Mouse (Mus musculus): ENCODE data around the gene Nxnl1.
"Not testable (repeated sequence)": the region's sequence is repeated elsewhere in the genome, so short reads cannot be mapped to it uniquely, and the experiment has no call there.

The Nxnl1 gene

DNA sequence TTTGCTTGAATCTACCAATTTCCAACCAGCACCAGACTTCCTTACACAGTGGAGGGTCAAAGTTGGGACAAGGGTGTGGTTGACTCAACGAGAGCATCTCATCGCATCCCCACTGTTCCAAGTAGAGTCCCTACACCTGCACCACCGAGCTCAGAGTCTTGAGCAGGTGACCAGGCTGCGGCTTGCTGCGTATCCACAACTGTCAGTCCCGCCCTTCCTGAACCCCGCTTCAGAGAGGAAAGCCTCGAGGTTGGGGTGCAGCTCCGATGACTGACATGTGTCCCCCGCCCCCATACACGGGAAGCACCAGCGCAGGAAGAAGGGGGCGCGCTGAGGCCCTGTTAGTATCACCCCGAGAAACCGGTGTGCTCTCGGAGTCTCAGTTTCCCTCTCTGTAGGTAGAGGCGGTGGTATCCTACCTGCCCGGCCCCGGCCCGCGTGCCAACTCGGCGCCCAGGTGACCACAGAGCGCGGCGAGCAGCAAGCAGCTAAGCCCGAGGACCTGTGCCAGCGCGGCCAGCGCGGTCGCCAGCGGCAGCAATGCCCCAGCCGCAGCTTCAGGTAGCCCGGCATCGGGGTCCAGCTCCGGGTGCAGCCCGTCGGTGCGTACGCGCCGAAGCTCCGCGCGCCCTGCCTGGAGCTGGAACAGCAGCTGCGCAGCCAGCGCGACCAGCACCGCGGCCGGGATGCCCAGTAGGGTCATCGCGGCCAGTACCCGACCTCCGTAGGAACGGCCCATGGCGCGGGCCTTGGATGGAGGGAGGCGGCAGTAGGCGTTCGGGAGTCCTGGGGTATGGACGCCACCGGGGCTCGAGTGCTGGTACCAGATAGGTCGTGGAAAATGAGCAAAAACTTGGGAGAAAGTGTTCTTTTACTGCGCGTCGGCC, 8.1 kb downstream of the Nxnl1 start, which contains the start of gene Tmem221:
Gene Tmem221, minus strand, starts transcription at position 801 of the 887 bp plus-strand sequence.
- no peak for DNase-seq (ENCODE audit: low read depth, low spot score)

DNA sequence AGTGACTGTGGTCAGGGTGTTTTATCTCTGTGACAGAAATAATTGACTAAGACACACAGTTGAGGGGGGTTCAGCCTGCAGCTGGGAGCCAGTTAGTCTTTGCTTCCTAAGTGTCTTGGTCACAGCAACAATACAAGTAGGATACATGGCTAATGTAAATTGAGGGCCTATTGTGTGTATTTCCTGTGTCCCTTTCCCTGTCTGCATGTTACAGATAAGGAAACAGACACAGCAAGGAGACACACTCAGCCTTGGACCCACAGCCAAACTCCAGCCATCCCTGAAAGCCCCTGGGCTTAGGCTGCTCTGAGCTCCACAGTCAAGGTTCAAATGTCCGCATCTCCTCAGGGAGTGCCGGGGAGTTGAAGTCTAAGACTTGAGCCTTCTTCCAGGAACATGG, 11.8 kb downstream of the Nxnl1 start:
- no peak for DNase-seq (ENCODE audit: low read depth, low spot score)

DNA sequence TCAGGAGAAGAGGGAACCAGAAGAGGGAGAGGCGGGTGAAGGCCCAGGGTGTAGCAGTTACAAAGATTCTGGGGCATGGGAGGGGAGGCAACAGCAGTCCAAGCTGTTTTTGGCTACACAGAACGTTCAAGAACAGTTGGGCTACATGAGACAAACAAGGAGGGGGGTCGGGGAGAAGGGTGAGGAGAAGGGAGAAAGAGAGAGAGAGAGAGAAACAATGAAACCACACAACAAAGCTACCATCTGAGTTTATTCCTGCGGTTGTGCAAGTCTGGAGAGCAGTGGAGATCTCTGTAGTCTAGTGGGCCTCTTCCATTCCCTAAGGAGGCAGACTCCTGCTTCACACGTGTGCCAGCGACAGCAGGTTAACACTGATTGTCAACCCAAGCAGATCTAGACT, 12.4 kb downstream of the Nxnl1 start:
- no peak for DNase-seq (ENCODE audit: low read depth, low spot score)

DNA sequence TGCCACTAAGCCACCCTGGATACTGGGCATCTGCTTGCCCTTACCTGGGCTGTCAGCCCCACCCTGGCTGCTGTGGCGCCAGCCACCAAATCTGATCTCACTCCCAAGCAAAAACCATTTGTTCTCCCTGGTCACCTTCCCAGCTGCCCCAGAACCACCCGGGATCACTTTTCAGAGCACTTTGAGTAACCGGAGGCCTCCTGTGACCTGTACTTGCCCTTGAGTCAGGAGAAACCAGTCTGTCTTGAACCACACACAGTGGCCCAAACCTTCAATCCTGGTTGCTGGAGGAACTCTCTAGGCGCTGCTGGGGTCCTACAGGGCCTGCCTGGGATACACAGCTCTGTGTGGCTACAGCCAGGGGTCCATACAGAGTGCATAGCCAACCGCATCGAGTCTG, 13.6 kb downstream of the Nxnl1 start:
- no peak for DNase-seq (ENCODE audit: low read depth, low spot score)

DNA sequence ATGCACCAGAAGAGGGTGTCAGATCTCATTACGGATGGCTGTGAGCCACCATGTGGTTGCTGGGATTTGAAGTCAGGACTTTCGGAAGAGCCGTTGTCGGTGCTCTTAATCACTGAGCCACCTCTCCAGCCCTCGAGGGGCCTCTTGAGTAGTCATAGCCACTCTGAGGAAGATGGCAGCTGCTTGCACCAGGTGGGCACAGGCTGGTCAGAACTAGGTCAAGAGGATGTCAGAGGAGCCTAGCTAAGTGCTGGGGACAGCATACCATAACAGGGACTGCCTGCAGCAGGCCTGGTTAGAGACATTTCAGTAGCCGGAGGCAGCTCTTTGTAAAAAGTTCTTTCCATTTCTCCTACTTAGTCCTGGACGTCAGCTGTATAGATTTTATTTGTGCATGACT, 15.6 kb downstream of the Nxnl1 start:
- no peak for DNase-seq (ENCODE audit: low read depth, low spot score)

DNA sequence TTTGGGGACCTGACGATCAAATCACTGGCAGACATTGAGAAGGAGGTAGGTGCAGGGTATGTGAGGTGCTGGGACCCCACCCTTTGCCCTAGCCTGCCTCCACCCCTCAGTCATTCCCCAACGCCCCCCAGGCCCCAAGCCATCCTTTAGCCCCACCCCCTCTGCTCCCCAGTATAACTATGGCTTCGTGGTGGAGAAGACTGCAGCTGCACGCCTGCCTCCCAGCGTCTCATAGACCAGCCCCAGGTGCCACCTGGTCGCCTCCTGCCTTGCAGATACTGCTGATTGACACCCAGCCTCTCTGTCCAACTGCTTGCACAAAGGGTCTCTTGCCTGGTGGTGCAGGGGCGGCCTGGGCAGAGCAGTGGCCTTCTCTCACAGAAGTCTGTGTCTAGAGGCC, 18.8 kb downstream of the Nxnl1 start:
- no peak for DNase-seq (ENCODE audit: low read depth, low spot score)

DNA sequence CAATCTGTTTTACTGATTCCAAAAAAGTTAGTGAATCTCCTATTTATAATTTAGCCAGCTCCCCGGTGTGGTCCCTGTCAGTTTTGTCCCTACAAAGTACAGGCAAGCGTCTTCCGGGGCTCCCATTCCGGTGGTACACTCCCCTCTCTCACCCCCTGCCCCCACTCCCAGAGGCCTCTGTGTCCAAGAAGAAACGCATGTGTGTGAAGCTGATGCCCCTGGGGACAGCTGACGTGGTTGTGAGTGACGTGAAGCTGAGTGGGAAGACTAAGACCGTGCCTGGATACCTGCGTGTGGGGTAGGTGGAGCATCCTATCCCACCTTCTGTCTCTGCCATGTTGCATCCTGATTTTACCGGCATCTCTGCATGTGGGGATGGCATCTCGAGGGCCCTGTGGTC, 21.3 kb downstream of the Nxnl1 start:
- DNase-seq (ENCODE audit: low read depth, low spot score): no peak

DNA sequence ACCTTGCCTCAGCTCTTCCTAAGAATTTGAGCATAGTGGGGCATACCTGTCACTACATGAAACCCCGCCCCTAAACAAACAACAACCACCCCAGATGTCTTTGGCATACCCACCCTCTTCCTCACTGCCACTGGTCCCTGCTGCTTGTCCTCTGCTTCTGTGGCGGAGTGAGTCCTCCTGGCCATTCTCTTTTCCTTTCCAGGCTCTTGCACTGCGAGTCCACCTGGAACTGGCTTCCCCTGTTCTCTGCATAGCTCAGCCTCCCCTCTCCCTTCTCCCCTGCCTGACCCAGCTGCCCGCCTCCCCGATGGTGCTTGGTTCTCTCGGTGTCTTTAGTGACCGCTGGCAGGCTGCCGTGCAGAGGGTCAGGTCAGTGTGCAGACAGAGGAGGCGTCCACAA, 22.6 kb downstream of the Nxnl1 start:
- DNase-seq (ENCODE audit: low read depth, low spot score): no peak

DNA sequence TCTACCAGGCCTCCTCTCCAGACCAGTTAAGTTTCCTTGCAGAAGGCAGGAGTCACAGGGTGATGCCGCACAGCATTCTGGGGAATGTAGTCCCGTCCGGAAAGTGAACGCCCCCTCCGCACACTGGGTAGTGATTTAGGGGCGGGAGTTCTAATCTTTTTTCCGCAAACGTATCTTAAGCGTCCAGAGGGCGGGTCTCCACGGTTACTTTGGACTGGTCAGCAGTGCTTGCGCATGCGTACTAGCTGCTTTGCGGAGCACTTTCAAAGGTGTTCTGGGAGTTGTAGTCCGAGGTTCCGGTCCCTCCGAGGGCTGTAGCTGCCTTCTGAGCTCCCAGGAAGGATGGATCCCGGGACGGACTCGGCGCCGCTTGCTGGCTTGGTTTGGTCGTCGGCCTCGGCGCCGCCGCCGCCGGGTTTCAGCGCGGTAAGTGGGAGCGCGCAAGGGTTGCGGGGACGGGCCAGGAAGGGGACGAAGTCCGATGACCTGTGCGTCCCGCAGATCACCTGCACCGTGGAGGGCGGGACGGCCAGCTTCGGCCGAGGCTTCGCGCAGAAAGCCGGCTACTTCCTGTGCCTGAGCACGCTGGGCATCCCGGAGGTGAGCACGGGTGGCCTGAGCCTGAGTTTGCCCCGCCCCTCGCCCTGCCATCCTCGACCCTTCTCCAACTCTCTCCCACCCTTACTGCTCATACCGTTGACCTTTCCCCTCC, 23.6 kb downstream of the Nxnl1 start, which contains the start of gene Mvb12a:
Gene Mvb12a, plus strand, starts transcription at position 291 of the 712 bp plus-strand sequence.
- peak; percentile 100 for DNase-seq (ENCODE audit: low read depth, low spot score)

DNA sequence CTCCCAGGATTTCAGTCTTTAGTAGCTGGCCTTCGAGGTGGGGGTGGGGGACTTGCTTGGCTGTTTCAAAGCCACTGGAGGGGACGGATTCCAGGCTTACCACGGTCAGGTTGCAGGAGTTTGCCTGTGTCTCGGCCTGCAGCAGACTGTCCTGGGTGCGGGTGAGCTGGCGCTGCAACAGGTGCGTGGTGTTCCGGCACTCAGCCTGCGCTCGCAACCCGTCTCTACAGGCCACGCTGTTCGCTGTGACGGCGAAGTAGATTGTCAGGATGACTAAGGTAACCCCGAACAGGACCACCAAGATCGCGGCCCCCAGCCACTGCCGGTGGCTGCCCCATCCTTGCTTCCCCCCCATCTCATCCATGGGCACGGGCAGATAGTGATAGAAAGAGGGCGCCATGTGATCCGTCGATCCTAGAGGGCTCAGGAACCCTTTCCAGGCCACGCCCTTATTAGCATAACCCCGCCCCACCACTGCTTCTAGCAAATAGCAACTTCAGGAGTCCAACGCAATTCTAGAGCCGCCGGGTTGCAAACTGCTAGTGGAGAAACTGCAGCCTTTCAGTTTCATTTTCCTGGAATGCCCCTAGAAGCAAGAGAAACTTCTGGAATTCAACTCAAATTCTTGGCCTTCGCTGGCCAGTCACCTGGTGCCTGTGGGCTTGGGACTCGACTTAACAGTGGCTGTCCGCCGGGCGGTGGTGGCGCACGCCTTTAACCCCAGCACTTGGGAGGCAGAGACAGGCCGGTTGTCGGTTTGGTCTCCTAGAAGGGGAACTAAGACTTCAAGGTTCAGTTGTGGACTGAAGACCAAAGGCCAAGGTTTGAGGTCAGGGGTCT, 29.2 kb downstream of the Nxnl1 start, which contains the start of gene Bst2:
Gene Bst2, minus strand, starts transcription at position 429 of the 840 bp plus-strand sequence.
- DNase-seq (ENCODE audit: low read depth, low spot score): peak; percentile 12

DNA sequence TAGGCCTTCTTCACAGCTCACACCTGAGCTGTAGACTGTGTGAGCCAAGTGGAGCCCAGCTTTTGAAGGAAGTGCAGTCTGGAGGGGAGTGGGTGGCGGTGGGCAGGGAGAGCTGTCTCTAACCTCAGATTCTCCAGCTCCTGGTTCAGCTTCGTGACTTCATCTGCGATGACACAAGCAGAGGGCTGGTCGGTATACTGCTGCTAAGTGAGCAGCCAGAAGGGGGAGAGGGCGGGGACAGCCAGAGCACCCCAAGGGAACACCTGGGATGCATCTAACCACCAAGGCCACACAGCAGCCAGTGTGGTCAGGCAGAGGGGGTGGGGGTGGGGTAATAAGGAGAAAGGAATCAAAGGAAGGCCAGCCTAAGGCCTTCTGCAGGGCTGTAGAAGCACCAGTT, 30.7 kb downstream of the Nxnl1 start:
- peak; percentile 17 for DNase-seq (ENCODE audit: low read depth, low spot score)

DNA sequence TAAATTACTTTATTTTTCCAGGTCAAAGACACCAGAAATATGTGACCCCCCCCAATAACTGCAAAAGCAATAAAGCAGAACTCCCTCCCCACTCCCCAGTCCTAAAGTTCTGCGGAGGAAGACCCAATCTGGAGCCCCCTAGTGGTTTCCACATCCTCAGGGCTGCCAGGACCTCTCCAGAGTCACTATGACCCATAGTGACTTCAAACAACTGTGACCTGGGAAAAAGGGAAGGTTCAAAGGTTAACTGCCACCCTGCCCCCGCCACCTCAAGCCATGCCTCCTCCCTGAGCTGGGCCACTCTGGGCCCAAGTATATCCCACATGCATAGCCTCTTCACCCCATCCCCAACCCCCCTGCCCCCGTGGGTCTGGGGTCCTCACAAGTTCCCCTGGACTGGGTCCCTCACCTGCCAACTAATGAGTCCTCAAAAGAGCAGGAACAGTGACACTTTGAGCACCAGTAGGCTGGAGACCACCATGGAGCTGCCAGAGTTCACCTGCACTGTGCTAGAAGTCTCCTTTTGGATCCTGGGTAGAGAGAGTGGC, 32.1 kb downstream of the Nxnl1 start:
- no peak for DNase-seq (ENCODE audit: low read depth, low spot score)

DNA sequence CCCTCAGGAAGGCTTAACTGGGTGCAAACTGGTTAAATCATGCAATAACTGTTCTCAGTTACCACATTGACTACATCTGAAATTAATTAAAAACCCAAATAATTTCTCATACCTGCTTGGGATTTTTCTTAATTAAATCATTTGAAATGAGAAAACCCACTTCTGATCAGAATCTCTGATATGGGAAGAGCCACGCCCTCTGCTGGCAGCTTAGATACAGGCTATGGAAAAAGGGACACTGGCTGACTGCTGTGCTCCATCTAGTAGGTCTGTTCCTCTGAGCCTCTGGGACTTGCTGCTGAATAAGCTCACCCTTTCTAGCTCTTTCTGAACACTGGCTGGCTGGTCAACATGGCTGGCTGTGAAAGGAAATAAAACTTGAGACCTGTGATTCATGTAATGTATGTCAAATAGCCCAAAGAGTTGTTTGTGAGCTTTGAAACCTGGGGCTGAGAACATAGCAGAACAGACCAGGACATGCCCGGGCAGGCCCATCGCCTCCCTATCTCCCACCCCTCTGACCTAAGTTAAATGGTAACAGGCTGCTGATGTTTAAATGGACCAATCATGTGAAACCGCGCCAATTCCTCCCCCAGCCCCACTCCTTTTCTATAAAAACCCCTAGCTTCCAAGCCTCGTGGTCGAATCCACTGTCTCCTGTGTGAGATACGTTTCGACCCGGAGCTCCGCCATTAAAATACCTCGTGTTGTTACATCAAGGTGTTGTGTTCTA, 35.5 kb downstream of the Nxnl1 start:
- DNase-seq (ENCODE audit: low read depth, low spot score): not testable (repeated sequence)

DNA sequence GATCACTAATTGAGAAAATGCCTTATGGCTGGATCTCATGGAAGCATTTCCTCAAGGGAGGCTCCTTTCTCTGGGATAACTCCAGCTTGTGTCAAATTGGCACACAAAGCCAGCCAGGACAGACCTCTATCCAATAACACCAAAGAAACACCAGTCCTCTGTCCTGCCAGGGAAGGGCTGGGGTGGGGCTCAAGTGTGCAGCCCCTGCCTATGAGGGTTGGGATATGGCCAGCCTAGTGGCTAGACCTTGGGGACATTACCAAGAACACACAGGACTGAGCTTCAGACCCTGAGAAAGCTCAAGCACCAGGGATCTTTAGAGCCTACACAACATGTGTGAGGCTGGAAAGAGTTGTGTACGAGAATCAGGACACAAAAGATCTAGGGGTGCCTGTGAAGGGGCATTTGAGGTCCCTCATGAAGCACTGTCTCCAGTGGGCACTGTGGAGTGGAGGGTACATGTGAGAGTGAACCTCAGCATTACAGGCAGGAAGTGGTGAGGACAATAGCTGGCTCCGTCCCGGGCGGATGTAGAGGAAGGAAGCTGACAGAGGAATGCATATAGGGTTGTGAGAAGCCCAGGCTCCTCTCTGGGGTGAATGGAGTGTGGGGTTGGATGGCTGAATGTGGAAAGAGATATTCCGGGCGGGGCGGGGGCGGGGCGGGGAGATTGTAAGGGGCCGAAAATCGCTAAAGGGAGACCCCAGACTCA, 37.9 kb downstream of the Nxnl1 start:
- no peak for DNase-seq (ENCODE audit: low read depth, low spot score)

DNA sequence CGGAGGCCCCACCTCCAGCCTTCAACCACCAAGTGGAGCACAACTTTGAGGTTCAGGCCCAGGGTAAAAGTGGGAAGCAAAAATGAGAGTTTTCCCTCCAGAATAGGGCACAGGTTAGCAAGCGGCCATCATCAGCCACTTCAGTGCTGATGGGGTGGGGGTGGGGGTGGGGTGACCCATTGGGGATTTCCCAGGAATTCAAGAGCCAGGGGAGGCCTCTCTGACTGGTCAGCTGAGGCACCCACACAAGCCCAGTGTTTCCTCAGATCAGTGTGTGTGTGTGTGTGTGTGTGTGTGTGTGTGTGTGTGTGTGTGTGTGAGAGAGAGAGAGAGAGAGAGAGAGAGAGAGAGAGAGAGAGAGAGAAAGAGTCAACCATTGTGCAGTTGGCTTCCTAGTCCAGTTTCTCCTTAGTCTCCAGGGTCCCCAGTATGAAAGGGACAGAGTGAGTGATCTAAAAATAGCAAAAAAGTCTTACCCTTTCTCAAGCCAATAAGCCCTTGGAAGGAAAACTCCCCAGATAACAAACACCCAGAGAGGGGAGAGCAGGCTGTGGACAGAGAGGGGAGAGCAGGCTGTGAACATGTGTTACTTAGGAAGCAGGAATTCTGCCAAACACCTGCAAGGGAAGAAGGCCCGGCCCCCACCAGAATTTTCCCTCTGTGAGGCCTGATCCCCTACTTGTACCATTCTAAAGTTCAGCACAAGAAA, 39.1 kb downstream of the Nxnl1 start:
- no peak for DNase-seq (ENCODE audit: low read depth, low spot score)

DNA sequence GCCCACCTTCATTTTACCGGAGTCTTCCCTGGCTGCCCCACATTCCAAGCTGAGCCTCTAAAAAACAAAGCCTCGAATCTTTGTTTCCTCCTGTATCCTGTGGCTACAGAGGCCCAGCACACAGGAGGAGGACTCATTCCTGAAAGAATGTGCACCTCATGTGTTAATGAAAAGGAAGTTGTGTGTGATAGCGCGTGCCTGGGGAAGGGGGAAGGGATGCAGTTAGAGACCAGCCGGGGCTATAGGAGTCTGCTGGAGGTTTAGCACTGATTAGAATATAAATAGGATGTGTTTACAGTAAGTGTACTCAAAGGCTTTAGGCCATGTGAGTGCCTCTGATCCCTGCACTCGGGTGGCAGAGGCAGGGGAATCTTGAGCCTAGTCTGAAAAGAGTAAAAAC, 40.1 kb downstream of the Nxnl1 start:
- DNase-seq (ENCODE audit: low read depth, low spot score): no peak

DNA sequence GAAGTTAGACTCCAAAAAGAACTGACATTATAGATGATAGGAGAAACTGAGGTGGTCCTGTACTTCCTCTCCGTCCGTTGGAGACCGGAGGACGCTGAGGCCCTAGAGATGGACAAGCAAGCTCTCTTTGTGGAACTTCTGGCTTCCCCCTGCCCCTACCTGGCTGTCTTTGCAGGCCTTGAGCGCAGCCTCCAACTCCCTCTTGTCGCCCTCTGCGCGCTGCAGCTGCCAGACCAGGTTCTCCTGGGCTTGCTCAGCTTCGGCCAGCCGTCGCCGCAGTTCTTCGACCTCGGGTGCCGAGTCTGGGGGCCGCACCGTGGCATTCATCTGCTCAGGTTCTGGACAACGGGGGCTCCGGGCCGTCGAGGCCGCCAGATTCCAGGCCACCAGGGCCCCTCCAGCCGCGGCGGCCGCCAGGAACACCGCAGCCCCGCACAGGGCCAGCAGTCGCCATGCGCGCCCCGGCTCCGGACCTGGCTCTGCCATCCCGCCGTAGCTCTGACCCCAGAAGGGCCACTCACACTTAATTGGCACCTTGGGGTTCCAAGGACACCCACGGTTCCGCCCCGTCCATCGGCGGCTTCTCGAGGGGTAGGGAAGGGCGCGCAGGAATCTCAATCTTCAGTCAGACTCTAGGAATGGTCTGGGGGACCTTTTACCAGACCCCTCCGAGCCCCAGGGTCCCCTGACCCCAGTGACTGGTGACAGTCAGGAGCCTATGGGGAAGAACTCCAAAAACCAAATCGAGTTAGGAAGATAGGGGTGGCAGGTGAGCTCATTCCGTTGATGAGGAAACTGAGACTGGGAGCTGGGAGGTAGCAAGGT, 41.0 kb downstream of the Nxnl1 start, which contains the start of gene Ccdc194:
Gene Ccdc194, minus strand, starts transcription at position 486 of the 825 bp plus-strand sequence.
- no peak for DNase-seq (ENCODE audit: low read depth, low spot score)

DNA sequence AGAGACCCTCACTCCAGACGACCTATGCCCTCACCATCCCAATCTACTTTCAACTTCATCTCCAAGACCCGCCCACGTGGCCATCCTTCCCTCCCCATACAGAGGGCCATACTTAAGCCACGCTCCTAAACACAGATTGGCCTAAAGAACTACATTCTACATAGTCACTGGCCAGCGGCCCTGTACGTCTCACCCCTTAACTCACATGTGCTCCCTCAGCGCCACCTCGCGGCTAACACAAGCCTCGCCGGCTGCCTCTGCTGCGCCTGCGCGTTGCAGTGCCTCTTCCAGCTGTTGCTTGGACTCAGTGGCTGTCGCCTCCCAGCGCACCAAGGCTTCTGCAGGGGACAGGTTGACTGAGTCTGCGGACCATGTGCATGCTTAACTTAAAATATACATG, 44.8 kb downstream of the Nxnl1 start:
- peak; percentile 79 for DNase-seq (ENCODE audit: low read depth, low spot score)

All from telencephalon, adult 2 months (tissue).